Mouse (Mus musculus): ENCODE data around the gene Rab1a. TPM values are rescaled to one million over a fixed set of nuclear protein-coding genes. Genes with fewer than 3 reads are reported as not detected.
A peak's percentile ranks its signal among the peaks of the same experiment; 100 is the strongest.

The Rab1a gene
- total RNA-seq, 4 experiments from 2014 or later, result 116 to 134 (median 127) TPM

DNA sequence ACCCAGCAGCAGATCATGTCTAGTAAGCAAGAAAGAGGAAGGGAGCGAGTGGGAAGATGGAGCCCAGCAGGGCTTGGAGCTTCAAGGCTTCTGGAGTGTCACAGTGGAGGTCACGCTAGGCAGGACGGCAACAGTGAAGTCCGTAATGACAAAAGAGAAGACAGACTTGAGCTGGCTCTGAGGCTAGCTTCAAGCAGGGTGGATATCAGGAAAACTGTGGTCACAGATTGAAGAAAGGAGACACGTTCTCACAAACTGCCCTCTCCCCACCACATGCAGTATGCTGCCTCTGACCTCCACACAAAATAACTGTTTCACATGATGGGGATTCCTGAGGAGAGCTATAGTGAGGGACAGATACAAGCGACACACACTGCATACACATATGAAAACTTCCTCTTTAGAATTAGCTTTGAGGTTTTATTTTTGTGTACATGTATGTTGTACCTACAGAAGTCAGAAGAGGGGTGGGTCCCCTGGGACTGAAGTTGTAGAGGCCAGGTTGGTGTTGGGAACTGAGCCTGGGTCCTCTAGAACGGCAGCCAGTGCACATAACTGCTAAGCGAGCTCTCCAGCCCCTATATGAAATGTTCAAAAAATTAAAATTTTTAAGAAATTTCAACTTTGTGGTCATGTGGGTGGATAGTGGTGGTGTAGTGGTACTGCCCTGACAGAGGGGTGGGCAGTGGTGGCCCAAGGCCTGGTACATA lies 46.1 kb downstream of the Rab1a start:
- no peak for DNase-seq (ENCODE audit: low spot score)

DNA sequence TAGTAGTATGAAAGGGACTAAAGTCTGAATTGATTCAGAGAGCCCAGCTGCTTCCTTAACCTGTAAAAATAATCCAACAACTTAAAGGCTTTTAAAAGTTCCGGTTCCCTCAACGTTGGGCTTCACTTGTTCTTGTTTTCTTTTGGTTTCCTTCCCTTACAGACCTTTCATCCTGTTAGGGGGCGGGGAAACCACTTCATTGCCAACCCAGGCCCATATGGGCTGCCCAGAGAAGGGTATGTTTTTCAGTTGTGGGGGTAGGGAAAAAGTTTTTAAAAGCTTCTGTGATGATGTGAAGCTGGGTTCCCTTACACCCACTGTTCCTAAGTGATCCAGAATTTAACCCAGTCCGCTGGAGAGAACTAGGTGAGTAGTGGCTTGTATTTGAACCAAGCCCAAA lies 47.0 kb downstream of the Rab1a start:
- DNase-seq (ENCODE audit: low spot score), result no peak

DNA sequence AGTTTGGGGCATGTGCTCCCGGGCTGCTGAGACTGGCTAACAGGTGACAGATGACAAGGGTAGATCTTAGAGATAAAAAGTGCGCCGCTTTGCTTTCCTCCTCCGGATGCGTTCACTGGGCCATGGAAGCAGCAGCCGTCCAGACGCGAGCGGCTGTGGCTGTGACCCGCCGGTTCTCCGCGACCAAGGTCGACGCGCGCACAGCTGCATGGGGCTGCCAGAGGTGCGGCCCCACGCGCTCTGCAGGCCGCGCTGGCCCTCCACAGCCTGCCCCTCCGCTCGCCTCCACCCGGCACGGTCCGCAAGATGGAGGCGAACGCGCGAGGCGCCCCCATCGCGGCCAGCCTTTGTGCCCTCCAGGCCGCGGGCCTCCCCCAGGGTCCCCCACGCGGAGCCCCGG lies 47.6 kb downstream of the Rab1a start:
- no peak for DNase-seq (ENCODE audit: low spot score)

DNA sequence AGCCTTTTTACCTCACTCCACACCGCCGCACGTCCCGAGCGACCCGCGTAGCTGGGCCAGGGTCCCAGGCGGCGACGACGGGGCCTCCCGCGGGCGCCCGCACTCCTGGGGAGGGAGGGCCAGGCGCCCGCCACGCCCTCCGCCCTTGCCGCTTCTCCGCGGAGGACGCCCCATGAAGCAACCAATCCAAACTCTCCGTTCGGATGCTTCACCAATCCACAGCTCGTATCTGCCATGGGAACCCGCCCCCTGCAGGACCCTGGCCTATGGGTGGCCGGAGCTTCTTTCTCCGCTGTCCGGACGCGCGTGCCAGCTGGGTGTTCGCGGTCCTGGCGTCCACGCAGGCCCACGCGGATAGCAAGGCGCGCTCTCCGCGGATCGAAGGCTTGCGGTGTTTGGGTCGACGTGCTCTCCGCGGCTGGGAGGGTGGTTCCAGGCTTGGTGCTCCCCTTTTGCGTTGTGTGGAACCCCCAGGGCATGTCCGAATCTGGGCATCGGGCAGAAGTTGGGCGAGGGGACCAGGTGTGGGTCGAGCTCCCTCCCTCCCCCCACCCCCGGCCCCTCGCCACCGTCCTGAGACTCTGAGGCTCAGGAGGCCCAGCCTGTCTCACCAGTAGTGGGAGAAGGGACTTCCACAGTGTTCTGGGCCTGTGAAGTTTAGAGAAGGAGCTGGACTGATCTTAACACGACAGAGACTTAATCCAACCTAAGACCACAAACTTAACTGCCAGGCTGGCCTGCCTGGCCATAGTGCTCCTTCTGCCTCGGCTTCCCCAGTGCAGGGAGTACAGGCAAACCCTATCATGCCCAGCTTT lies 48.3 kb downstream of the Rab1a start, which contains the start of gene Cep68:
Gene Cep68 (minus strand): TSS at position 134 of the 815 bp plus-strand sequence.
- DNase-seq (ENCODE audit: low spot score), result peak; percentile 96

DNA sequence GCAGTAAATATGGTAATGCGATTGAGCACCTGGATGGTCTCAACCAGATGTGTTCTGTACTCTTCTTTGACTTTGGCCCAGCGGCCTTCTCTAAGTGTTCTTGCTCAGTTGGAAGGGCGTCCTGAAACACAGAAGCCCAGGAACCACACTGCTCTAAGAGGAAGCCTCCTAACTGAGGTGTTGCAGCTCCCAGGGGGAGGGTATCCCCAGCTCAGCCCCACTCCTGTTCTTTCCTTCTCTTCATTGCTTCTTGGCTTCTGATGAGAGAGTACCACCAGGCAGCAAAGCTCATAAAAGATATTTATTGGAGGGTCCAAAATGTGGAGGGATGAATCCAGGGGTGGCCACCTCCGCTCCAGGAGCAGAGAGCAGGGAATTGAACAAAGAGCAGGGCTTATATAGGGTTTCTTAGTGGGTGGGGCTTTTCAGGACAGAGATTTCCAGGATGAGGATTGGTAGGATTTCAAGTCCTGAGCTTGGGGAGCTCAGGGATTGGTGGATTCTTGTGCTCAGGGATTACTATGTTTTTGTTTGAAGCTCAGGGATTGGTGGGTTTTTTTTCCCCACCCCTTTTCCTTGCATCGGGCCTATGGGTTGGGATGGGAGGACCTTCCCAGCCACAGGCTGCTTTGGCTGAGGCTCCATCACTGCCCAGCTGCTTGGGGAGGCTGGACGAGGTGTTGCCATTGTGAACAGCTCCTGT lies 49.4 kb downstream of the Rab1a start:
- no peak for DNase-seq (ENCODE audit: low spot score)

DNA sequence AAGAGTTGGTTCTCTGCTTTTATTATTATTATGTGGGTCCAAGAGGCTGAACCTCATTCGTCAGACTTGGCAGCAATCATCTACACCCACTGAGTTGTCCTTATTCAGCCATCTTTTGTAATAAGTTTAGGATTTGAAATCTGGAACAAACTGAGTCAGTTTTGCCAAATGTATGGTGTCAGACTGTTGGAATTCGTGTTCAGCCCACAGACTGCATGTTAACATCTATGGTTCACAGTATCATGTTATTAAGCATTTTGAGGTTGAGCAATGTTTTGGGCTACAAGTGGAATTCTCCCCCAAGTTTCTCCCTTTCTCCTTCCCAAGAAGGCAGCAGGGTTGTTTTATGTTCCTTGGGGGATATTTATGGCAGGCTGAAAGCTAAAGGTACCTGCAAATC lies 51.9 kb downstream of the Rab1a start:
- no peak for DNase-seq (ENCODE audit: low spot score)

DNA sequence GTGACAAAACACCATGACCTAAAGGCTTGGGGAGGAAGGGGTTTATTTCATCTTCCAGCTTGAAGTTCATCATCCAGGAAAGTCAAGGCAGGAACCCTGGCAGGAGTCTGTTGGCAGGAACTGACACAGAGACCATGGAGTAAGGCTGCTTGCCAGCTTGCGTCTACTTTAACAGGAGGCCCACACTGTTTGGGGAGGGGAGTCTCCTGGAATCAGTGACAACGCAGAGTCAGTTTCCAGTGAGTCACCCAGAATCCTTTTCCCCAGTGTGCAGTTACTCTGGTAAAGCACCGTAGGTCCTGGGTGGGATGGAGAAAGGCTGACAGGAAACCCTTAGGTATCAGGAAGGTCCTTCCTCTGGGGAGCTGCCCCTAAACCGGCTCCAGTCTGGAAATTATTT lies 53.6 kb downstream of the Rab1a start:
- no peak for DNase-seq (ENCODE audit: low spot score)

DNA sequence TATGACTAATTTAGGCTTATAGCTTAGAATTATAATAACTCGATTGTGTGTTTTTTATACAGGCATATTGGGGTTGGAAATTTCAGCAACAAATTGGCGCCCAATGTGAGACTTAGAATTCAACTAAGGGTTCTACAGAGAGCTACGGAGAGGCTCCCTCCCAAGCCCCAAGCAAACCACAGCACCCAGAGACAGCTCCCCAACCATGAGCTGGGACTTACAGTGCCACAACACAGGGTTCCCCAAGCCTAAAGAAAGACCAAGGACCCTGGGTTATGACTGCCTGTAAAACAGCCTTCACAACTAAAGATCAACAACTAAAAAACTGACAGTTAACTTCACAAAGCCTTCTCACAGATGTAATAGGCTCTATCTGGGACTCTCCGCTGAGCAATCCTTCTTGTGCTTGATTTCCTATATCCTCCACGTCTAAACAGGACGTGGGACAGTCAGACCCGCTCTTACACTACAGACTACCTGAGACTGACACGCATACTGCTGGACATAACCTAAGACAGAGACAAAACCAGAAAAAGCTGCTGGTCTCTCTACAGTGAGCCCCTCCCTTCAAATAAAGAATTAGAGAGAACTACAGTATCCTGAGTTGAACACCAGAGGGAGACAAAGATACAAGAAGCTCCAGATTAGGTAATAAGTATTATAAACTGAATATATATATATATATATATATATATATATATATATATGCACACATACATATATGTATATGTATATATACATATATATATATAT lies 61.6 kb downstream of the Rab1a start:
- DNase-seq (ENCODE audit: low spot score), result peak; percentile 52

DNA sequence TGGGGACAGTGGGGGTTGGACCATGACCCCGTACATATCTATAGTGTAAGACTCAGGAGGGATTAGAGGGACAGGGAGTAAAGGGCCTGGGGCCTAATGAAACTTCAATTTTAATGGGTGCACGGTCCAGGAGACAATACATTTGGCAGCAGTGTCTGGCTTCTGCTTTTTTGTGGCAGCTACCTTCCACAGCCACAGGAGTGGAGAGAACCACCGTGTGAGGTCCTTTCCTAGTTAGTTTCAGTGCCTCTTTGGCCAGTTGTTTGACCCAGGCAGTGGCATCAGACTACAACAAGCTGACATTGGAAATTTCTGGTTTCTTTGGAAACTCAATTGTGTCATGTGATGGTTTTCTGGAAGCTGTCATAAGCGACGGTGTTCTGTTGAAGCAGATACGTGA lies 68.7 kb downstream of the Rab1a start:
- no peak for DNase-seq (ENCODE audit: low spot score)

DNA sequence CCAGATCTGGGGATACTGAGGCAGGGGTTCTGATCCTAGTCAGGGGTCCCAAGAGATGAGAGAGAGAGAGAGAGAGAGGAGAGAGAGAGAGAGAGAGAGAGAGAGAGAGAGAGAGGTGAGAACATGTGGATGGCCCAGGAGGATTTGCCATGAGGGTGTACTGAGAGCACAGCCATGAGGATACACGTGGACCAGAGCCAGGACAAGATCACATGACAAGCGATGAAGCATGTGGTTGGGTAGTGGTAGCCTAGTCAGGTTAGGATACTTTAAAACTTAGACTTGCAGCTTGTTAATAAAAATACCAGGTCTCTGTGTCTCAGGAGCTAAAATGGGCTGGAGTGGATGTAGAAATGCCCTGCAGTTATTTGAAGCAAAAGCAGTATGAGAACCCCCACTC lies 74.7 kb downstream of the Rab1a start:
- DNase-seq (ENCODE audit: low spot score), result no peak

Other genes with a start within 250 kb of the Rab1a start
- gene Actr2, start 88.5 kb upstream of the Rab1a start, total RNA-seq (2022), result 10 to 100 TPM; 67.5 to 80.3 (median 71.4) TPM
- gene Cep68, start 48.0 kb downstream of the Rab1a start, total RNA-seq (2022), result 10 to 100 TPM; 41.9 to 47.2 (median 43.2) TPM
- gene Slc1a4, start 131.3 kb downstream of the Rab1a start, total RNA-seq (2022), result 1 to 10 TPM; 1.2 to 1.8 (median 1.4) TPM